Mouse (Mus musculus) kidney, adult 2 months (tissue): ENCODE results near the gene Dazap2.

Source experiments
- CTCF ChIP-seq: fragments of 200-500 bp; conservative IDR thresholded peaks from 2 replicates; pipeline ENCODE4 v1.5.1; 2011; ENCODE audit warnings: low read depth, mild to moderate bottlenecking, control low read depth, low read length, moderate library complexity, mixed read lengths; ENCODE audit not compliant: insufficient read depth, insufficient read length
- POLR2A ChIP-seq: fragments of 200-500 bp; IDR thresholded peaks from one replicate; pipeline ENCODE4 v1.6.1; 2011; ENCODE audit warnings: low read depth, low read length, control low read depth

DNA sequence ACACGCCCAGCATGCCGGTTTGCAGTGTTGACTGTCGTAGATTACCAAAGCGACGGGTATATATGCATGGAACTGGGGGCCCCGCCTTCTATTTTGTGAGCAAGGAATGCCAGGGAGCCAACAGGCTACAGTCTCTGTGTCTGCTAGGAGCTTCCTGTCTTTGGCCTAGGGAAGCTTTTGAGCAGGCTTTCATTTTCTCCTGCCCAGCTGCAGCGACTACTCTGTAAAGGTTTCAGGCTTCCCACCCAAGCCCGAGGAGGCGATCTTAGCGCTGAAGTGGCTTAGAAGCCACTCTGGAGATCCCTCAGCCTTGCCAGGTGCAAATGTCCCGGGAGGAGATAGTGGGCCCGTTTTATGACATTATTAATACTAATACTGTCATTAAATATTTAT is 16.3 kb upstream of the Dazap2 start:
- TF ChIP-seq POLR2A = no peak
- TF ChIP-seq CTCF = no peak
